Mouse (Mus musculus) gastrocnemius, postnatal 14 days (tissue): Measurements from ENCODE around the gene Nav2. TPM values are rescaled to one million over a fixed set of nuclear protein-coding genes. Genes with fewer than 3 reads are reported as not detected.

ENCODE experiments used
- DNase-seq: peaks from one replicate; pipeline ENCODE4 v3.0.0; 2021; ENCODE audit warnings: mixed read lengths
- intact Hi-C: fragments of 180-260 bp; cut with DNase I; formaldehyde crosslinking; loops from one replicate; pipeline ENCODE4 v1.15.1; 2025; ENCODE audit warnings: low total_unique reads
- total RNA-seq, 2 experiments: library from RNA; stranded (reverse); gene quantifications; 2 replicates each; pipeline ENCODE4 v1.2.3; 2021

Nav2 gene
- total RNA-seq, 2 experiments from 2014 or later: 26.2 to 39.3 TPM

DNA sequence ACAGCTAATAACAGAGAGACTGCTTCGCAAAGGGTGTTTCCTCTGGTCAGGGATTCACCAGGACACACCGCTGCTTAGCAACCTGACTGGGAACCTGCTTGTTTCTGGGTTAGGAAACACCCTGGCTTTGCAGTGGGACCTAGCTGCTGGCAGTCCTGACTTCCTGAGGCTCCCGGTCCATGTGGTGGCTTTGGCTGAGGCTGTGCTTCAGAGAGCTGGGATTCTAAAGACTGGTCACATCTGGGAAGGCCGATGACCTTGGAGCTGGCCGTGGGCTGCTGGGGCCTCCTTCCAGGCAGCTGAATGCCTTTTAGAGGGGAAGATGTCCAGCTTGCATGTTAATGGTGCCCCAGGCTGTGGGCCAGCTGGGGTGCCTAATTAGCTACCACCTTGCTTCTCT is 615.2 kb downstream of the Nav2 start:
- DNase-seq: peak; percentile 23
- intact Hi-C loops: no loop called here

DNA sequence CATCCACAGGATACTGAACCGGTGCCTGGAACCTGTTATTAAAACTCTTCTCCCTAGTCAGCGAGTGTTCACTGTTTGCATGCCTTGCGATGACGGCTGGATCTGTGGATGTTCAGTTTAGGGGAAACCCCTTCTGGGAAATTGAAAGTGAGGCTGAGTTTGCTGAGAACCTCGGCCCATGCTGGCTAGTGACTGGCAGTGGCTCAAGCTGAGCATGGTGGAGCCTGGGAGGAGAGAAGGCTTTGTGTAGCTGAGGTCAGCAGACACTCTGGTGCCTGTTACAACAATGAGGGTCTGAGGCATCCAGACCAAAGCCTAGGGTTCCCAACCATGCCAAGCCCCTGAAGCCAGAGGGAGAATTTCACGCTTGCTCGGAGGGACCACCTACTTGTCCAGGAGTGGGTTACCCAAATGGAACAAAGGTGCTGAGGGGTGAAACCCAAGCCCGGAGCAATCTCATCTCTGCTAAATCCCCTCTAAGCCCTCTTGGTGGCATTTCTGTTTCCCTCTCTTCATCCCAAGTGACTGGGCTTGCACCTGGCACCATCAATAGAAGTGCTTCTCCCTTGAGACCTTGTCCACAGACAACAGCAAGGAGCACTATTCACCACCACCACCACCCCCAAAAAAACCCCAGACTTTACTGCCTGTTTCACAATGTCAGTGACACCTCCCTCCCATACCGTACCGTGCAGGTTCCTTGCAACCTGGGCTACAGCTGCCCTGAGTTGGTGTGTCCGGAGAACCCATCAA is 617.0 kb downstream of the Nav2 start:
- intact Hi-C loops: no loop called here
- no peak for DNase-seq

DNA sequence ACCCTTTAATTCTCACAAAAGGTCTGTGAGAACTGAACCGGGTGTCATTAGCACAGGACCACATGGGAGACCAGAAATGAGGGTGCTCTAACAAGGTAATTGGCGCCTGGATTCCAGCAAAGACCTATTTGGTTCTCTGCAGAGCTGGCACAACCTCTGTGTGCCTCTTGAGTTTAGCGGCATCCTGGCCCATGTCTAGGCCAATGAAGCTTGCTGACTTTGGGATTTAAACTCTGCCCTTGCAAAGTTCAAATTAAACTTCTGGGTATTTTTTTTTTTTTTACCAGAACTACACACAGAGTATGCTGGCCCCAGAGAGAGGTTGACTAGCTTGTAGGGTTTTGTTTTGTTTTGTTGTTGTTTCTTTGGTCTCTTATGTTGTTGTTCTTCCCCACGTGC is 617.6 kb downstream of the Nav2 start:
- DNase-seq: no peak
- intact Hi-C loops: no loop called here

DNA sequence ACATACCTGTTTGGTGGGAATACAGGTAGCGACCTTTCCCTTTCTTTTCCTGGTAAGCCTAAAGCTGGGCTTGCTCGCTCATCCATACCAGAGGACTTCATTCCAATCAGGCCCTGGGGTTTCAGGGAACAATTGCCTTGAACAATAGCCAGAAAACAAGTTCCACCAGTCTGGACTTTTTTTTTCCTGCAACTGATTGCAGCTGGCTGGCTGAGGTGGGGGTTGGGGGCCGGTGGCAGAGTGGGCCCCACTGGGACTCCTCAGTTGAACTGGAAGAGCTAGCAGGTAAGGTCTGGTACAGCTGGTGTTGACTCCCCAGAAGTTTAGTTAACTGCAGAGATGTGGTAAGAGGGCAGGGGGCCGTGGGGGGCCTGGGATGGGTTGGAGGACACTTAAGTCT is 619.0 kb downstream of the Nav2 start:
- intact Hi-C loops: no loop called here
- no peak for DNase-seq

DNA sequence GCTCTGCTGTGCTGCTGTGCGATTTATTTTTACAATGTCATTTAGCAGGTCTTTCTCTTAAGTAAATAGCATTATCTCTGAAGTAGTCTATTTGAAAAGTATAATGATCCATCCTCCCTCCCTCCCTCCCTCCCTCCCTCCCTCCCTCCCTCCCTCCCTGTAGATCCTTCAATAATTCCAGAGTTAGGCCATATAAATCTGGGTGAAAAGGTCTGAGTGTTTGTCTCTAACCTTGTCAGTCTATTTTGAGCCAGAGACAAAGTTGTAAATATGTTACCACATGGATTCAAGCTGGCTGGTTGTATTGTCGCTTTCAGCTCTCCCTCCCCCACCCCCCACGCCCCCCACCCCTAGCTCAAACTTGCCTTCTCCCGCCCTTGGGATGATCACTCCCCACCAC is 619.4 kb downstream of the Nav2 start:
- DNase-seq: no peak
- intact Hi-C loops: no loop called here

DNA sequence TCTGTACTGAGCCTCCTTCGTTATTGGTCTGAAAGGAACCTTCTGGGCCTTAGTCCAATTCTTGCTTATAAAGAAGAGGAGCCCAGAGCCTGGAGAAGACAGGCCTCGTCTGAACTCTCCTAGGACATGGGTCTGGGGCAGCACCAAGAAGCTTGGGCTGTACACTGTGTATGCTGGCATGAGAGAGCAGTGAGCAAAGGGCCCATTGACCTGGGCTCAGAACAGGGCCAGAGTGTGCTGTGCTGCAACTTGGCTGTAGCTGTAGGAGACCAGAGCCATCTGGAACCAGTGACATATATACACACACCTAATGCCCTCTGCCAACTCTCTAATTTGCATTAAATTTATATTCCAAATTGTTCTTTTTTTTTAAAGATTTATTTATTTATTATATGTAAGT is 621.0 kb downstream of the Nav2 start:
- intact Hi-C loops: no loop called here
- DNase-seq: no peak

DNA sequence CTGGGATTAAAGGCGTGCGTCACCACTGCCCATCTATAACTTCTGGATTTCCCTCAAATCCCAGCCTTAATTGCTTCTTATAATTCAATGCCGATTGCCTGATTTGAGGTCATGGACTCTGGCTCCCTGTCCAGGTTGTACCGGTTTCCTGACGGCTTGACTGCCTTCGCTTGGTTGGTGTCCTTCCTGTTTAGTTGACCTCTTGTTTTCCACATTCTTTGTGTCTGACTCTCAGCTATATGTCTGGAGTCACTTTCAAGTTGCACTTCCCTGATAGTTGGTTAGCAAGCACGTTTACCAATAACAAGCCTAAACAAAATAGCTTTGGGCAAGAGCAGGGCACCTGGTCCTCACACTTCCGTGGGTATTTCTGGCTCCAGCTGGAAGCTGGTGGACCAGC is 625.1 kb downstream of the Nav2 start:
- intact Hi-C loops: no loop called here
- no peak for DNase-seq

DNA sequence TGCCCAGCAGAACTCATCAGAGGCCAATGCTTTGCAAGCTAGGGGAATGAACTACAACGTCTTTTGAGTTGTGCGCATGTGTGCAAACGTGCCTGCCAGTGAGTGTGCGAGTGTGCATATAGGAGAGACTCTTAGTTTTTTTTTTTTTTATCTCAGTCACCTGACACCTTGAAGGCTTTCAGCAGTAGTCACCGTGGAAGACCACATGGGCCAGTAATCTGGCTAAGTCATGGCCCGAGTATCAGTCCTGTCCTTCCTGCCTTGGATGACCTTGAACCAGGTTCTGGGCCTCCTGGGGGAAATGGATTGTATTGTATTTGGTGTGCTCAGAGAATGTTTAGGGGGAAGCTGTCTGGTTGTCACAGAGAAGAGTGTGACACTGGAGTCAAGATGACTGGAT is 625.7 kb downstream of the Nav2 start:
- intact Hi-C loops: no loop called here
- no peak for DNase-seq

DNA sequence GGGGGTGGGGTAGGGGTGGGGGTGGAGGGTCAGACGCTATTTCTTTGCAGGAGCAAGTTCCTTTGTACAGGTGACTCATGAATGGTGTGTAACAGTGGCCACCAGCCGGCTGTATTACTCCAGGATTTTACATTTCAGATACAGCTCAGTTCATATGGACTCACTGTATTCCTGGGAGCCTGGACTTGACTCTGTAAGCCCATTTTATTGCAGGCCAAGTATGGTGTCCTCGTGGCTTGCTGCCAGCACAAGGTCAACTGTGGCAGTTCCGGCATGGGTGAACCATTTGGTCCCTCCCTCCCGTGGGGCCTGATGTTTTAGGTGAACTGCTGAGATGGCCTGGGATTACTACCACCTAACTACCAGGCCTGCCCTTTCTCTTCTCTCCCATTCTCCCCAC is 629.8 kb downstream of the Nav2 start:
- intact Hi-C loops: no loop called here
- DNase-seq: no peak

DNA sequence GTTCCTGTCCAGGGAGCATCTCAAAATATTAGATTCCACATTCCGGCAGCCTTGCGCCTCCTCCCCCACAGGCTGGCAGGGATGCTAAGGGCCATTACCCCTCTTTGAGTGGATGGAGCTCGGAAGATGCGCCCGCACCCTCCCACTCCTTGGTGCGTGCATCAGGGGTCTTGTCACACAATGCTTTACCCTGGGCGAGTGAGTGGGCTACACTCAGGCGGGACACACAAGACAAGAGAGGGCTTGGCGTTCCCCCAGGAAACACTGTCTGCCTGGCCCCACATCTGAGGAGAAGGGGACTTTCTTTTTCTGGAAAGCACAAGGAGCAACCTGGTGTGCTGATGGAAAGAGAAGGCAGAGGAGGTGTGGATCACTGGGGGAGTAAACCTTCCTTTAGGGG is 631.7 kb downstream of the Nav2 start:
- no peak for DNase-seq
- intact Hi-C loops: no loop called here

DNA sequence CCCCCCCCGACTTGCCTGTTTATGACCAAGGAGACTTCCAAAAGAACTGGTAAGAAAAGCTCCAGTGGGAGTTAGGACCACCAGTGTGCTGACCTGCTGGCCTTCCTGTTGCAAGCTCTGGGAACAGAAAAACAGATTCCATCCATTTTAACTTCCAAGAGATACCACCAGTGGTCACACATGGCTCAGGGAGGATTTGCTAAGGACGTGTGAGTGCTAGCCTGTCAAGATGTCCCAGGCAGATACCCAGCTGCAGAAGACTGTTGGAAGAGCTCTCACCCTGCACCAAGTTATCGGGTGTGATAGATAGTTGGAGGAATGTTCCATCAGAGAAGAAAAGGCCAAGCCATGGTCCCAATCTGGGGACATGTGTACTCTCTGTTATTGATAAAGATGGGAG is 633.6 kb downstream of the Nav2 start:
- no peak for DNase-seq
- intact Hi-C loops: no loop called here

DNA sequence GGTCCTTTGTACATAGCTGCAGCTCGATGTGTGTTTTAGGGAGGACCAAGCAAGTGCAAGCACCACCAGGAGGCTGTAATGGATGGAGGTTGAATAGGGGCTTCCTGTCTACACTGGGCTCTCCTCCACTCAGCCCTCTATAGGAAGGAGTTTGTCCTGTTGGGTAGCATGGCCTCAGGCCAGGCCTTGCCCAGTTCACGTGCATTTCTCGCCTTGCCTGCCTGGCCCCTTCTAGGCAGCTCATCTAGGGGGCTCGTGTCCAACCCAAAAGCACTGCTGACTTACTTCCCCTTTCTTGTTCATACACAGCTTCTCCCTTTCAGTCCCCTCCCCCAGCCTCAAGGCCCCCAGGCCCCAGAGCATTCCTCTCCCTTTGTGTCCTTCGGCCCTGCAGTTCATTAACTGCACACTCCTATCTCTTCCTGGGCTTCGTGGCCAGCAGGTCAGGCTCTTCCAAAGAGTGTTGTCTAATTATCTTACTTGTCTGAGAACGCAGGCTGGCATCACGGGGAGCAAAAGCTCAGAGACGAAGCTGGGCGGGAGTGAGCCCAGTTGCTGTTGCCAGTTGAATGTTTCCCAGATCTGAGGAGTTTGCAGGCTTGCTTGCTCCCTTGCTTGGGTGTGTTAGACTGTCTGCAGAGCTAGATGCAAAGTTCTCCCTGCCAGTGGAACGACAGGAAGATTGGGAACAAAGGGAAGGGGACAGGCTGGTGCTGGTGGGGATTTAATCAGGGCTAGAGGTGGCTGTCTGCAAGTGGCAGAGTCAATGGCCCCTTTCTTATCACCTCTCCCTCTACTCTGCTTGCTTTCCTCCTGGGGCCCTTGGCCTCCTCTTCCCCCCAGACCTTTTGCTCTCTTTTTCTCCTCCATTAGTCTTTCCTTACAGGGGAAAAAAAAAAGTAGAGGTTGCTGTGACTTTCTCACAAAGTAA is 636.5 kb downstream of the Nav2 start:
- no peak for DNase-seq
- intact Hi-C loops: no loop called here

DNA sequence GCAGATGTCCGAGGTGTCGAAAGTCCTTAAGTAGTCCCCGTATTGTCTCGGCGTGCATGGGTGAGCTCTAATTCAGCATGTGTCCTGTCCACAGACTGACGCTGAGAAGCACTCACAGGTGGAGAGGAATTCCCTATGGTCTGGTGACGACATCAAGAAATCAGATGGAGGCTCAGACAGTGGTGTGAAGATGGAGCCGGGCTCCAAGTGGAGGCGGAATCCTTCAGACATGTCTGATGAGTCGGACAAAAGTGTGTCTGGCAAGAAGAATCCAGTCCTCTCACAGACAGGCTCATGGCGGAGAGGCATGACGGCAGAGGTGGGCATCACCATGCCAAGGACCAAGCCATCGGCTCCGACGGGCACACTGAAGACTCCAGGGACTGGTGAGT is 637.2 kb downstream of the Nav2 start:
- intact Hi-C loops: no loop called here
- DNase-seq: no peak

DNA sequence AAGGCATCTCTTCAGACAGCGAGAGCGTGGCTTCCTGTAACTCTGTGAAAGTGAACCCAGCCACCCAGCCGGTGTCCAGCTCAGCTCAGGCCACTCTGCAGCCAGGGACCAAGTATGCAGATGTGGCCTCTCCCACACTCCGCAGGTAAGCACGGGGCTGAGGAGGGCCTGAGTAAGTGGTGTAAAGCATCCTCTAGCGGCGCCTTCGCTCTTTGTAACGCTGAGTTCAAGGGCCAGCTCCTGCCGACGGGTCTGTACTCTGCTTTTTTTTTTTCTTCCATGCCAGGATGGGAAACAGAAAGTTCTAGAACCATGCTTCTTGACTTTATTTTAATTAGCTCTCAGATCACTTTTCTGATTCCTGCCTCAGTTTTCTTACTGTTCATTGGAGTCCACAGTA is 639.9 kb downstream of the Nav2 start:
- no peak for DNase-seq
- intact Hi-C loops: no loop called here

DNA sequence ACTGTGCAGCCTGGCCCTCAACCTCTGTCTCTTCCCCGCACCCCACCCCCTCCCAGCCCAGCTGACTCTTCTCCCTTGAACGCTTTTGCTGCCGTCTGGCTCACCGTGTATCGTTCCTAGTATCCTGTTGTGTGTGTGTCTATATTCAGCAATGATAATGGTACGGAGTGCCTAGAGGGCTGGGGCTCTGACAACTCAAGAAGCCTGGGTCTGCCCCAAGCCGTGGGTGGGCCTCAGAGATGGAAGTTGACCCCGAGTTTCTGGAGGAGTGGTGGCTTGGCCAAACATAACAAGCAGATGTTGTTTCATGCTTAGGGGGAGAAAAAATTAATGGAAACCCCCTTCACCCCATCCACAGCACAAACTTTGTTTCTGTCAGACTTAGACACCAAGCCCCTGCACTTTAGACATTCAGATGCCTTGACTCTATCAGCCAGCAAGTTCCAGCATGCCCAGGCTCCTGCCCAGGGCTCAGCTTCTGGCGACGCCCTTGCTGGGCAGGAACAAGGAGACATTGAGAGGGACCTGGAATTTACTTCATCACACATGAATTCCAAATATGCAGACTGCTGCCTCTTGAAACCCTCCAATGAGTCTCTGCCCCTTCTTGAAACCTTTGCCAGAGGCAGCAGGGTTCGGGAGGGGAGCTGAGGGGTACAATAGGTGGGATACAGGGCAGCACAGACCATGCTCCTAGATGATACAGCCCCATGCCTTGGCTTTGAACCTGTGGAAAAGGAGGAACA is 644.9 kb downstream of the Nav2 start:
- no peak for DNase-seq
- intact Hi-C loops: loop anchor here (5.0 to 10.0 kb wide), 2 partner anchors 36 to 69 kb away; no protein-coding TSS in a partner anchor

DNA sequence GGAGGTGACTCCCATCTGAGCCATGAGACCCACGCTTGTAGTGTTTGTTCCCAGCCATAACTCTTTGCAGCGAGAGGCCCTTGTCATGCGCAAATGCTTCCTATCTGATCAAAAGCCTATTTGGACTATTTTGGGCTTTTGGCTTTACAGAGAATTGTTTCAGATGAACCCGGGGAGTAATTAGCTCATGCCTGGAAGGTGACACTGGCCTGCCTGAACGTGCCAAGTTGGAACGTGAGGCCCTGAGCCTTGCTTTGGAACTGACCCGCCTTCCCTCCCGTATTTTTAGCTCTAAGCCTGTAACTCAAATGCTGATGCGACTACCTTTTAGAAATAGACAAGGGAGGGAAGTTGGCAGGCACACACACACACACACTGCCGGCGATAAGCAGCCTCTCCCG is 649.7 kb downstream of the Nav2 start:
- peak; percentile 26 for DNase-seq
- intact Hi-C loops: loop anchor here (10.0 kb wide), 1 partner anchor 73 kb away; no protein-coding TSS in a partner anchor

DNA sequence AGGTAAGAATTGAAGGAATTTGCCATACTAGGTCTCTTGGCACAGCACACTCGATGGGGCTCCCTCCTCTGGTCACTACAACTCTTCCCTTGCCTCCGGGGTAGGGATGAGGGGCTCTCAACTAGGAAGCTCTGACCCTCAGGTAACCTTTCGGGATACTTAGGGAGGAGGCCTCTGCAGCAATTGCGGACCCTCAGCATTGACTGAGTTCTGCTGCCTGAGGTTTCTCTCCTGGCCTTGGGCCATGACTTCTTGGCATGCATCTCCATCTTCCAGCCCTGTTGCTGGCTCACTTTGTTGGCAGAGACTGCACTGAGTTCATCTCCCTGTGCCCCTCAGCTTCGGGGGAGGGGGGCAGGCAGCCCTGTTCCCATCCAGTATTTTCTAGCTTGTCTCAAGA is 650.4 kb downstream of the Nav2 start:
- intact Hi-C loops: loop anchor here (10.0 kb wide), 1 partner anchor 74 kb away; no protein-coding TSS in a partner anchor
- DNase-seq: no peak

DNA sequence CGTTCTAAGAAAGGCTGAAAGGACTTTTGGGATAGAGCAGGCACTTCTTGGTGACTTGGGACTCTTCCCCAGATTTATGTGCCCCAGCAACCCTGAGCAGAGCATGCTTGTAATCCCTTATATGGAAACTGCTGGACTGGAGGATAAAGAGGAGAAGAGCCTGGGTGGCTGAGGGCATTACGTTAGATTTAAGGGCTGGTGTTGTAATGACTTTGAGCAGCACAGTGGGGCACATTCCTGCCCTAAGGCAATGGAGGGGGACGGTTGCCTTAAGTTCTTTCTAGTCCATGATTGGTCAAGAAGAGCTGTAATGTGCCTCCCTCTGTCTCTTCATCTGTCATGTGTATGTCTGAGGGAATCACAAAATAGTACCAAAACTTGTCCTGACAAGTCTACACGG is 651.5 kb downstream of the Nav2 start:
- no peak for DNase-seq
- intact Hi-C loops: no loop called here

DNA sequence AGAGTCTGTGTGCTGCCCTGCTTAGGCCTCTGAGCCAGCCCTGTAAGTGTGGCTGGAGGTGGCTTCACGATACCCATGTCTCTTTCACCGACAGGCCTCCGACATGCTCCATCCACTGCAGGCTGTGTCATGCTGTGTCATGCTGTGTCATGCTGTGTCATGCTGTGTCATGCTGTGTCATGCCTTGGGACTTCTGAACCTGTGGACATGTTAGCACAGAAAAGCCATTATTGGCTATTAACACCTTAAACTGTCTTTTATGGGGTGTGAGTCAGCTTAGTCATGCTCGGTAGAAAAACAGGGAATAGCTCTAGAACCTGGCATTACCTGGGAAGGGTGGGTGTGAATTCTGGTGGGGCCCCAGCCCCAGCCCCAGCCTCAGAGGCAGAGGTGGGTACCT is 653.9 kb downstream of the Nav2 start:
- DNase-seq: no peak
- intact Hi-C loops: no loop called here

DNA sequence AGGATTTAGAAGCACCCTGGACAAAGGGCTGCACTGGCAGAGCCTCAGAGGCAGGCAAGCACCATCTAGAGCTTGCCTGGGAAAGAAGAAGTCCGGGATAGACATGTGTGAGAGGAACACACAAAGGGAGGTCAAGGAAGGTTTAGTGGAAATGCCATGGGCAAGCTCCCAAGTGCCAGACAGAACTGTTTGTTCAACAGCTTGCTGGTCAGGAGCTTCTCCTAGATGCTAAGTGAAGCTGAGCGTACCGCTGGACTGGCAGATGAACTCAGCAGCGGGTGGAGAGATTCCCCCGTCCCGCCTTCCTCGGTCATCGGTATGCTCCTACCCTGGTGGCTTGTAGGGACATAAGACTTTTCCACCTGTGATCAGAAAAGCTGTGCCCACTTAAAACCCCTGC is 654.3 kb downstream of the Nav2 start:
- DNase-seq: no peak
- intact Hi-C loops: no loop called here
